Mouse (Mus musculus): Measurements from ENCODE around the gene Hoxa7.

Hoxa7 gene

DNA sequence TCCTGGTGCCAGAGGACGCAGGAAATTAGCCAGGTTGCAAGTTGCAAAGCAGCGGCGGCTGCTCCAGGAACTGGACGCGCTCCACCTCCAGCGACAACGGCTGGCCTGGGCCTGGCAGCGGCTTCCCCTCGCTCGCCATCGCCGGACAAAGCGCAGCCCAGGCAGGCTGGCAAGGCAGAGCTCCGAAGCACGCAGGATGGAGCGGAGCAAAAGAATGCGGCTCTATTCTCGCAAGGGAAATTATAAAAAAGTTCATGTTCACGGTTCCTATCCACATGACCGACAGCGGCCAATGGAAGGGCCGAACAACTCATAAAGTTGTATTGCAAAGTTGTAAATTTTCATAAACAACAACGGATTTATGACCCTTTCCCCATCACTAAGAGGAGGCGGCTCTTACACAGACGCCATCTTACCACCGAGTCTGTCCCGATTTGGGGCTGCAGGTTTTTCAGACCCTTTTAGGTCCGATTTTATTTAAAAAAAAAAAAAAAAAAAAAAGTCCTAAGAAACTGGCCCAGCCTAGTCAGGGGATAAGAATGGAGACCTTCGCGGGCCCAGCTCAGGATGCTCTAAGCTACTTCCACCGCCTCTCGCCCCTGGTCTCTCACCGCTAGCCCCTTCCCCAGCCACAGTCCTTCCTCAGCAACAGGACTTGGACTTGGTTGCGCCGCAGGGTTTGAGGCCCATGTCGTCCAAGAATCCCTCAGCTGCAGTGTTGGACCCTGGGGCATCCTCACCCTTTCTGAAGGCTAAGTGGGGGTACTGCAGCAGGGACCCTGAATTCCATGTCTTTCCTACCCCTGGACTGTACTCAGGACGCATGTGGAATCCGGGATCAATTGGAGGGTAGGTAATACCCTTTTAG lies 8.3 kb downstream of the Hoxa7 start, which contains the start of the genes Hoxa3 and Gm28308:
TSS of gene Hoxa3 (minus strand) at position 218 of the 868 bp plus-strand sequence.
TSS of gene Gm28308 (minus strand) at position 221 of the 868 bp plus-strand sequence.
- no peak for DNase-seq (ENCODE audit: low spot score in 2 of 2)

- DNase-seq (ENCODE audit: low spot score in 2 of 2), result no peak
Observed at GRCm38 (mm10) chr6:52212556-52213118, 9.0 kb downstream of the Hoxa7 start.

DNA sequence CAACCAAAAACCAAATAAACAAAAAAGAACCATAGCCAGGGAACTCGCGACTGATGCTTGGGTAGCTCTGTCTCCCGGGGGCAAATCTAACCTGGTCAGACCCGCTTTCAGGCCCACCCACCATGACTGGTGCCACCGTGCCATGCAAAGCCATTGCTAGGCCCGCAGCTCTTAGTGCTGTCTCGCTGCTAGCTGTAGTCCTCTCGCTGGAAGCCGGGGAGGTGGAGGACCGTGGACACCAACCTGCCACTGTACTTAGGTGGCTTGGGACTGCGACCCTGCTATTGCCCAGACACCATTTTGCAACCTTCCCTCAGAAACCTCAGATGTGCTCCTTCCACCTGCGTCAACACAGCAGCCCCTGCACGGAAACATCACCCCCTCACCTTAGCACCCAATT lies 9.7 kb downstream of the Hoxa7 start:
- peak in 1 of 2 experiments; percentile 24 for DNase-seq (ENCODE audit: low spot score in 2 of 2)

DNA sequence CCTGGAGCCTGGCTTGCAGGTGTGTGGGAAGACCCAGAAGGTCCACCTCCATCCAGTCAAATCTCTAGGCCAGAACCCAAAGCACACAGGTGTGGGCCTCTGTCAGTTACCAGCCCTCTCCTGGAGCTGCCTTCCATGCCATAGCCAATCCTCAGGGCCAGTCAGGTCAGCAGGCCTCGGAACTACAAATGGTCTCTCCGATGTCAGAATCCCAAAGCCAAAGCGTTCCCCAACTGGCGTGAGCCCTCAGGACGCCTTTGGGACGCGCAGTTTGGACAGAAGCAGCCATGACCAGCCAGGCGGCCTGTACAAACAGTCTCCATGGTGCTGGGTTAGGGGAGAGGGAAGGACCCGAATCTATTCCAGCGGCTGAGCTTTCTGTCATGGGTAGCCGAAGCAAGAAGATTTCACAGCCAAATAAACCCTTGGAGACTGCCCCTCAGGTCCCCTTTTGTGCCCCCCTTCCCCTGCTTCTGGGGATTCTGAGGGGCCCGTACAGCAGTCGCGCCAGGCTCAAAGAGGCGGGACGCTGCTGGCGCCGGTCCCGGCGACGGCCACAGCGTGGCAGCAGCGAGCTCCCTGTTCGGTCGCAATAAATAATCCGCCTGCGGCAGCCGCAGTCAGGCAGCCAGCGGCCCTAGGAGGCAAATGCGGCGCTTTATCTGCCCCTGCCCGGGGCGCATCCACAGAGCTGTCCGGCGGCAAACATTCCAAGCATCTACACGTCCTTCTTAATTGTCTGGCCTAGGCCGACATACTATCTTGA lies 10.3 kb downstream of the Hoxa7 start:
- DNase-seq (ENCODE audit: low spot score in 2 of 2), result peak; percentile 50 to 78

GRCm38 (mm10) chr6:52209685-52210046 lies 12.0 kb downstream of the Hoxa7 start:
- no peak for DNase-seq (ENCODE audit: low spot score in 2 of 2)

DNA sequence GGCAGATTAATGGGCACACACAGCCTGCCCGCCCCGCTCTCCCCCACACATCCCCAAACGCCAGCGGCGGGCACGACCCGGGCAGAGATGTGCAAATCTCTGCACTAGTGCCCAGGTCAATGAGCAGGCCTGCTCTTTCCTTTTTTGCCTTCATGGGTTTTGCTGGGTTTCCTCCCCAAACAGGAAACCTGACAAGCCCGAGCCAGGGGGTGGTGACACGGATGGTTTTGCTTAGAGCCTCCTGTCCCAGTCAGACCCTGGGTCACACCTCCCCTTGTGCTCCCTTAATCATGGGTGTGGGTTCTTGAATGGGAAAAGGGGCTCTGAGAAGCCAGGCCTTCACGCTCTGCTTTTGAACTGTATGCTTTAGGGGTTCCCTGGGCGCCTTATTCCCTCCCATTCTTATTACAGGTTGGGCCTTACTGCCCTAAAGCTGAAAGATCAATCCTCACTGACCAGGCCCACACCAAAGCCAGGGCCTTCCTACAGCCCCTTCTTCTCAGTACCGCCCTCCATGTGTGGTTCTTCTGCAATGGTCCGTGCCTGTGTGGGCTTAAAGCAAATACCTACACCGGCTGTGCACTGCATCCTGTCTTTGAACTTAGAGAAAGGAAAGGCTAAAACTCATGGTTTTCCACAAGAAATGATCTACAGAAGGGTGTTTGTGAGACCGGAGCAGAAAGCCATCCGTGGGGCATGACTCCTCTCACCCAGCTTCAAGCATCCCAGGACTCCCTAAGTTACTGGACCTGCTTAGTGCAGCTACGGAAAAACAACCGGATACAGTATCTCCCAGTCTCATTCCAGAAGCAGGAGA lies 12.6 kb downstream of the Hoxa7 start:
- DNase-seq (ENCODE audit: low spot score in 2 of 2), result no peak

DNA sequence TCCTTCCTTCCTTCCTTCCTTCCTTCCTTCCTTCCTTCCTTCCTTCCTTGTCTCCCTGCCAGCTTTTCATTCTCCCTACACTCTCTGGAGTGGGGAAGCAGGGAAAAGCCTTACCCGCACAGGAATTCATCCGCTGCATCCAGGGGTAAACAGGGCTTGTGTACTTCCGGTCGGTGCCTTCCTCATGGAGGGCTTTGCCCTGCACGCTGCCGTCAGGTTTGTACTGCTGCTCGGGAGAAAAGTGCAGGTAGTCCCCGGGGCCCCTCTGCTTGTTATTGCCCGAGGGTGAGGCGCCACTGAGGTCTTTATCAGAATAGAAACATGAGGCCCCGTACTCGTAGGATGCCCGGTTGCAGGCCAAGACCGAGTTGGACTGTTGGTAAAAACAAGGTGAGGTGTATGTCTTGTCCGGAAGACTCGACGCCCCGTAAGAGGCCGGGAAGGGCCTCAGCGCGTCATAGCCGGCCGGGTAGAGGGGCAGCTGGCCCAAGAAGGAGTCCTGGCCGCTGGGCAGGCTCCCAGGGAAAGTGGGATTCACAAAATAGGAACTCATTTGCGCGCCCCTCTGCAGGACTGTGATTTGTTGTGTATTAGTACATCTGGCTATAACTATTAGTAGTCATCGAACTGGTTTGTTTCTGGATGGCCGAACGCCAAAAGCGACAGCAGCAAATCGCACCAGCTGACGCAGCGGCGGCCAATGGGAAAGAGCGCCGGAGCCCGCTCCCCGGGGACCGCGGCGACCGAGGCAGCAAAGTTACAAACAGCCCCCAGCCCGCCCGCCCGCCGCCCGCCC lies 13.4 kb downstream of the Hoxa7 start, which contains the start of gene Hoxa6:
TSS of gene Hoxa6 (minus strand) at position 651 of the 796 bp plus-strand sequence.
- peak in 1 of 2 experiments; percentile 18 for DNase-seq (ENCODE audit: low spot score in 2 of 2)

DNA sequence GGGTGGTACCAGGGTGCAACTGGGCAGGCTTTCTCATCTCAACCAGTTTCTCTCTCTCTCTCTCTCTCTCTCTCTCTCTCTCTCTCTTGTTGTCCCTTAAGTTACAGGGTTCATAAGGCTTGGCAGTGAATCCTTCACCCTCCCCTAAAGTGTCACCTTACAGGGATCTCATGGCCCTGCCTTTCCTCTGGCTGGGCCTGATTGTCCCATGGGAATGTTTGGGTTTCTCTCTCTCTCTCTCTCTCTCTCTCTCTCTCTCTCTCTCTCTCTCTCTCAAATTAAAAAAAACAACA lies 14.0 kb downstream of the Hoxa7 start:
- no peak for DNase-seq (ENCODE audit: low spot score in 2 of 2)

DNA sequence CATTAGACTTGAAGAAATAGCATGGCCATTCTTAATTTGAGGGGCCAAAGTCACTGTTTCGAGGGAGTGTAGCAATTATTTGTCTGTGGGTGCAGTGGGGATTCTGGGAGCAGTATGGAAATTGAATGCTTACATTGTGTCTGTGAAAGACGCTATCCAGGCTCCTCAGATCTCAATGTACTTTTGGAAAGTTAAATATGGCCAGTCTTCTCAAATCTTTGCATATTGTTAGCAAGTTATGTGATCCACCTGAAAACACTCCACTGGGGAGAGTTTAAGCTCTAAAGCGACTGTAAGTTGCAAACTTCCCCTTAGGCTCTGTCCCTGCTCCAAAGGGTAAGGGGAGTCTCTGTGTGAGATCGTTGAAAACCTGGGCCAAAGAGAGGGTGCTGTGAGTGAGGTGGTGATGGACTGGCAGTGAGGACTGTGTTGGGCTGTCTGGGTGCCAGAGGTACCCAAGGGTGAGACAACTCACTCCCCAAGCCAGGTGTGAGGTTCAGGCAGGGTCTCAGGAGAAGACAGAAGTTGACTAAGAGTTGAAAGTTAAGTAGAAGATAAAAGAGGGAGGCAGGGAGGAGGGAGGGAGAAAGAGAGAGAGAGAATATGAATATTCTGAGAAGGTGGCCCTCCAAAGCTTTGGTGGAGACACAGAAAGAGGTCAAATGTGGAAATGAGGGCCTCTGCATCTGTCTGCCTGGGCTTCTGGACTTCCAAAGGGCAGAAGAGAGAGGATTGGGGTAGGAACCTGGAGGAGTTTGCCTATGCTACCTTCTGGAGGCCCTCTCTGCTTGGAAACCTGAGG lies 14.6 kb downstream of the Hoxa7 start:
- DNase-seq (ENCODE audit: low spot score in 2 of 2), result no peak

- no peak for DNase-seq (ENCODE audit: low spot score in 2 of 2)
Observed at GRCm38 (mm10) chr6:52205638-52206621, 15.7 kb downstream of the Hoxa7 start.

GRCm38 (mm10) chr6:52205221-52205620 lies 16.4 kb downstream of the Hoxa7 start:
- no peak for DNase-seq (ENCODE audit: low spot score in 2 of 2)

DNA sequence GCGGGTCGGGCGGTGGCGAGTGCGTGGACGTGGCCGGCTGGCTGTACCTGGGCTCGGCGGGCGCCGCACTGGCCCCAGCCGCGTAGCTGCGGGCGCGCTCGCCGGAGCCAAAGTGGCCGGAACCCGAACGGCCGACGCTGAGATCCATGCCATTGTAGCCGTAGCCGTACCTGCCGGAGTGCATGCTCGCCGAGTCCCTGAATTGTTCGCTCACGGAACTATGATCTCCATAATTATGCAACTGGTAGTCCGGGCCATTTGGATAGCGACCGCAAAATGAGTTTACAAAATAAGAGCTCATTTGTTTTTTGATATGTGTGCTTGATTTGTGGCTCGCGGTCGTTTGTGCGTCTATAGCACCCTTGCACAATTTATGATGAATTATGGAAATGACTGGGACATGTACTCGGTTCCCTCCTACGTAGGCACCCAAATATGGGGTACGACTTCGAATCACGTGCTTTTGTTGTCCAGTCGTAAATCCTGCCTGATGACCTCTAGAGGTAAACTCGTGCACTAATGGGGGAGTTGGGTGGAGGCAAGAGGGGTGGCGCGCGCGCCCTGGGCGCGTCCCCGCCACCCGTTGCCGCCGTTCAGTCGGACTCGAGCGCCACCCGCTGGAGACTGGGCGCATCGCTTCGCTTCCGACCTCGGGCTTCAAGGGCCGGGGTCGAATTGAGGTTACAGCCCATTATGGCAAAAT lies 17.5 kb downstream of the Hoxa7 start, which contains the start of gene Hoxa5:
TSS of gene Hoxa5 (minus strand) at position 538 of the 703 bp plus-strand sequence.
- peak in 1 of 2 experiments; percentile 42 for DNase-seq (ENCODE audit: low spot score in 2 of 2)

DNA sequence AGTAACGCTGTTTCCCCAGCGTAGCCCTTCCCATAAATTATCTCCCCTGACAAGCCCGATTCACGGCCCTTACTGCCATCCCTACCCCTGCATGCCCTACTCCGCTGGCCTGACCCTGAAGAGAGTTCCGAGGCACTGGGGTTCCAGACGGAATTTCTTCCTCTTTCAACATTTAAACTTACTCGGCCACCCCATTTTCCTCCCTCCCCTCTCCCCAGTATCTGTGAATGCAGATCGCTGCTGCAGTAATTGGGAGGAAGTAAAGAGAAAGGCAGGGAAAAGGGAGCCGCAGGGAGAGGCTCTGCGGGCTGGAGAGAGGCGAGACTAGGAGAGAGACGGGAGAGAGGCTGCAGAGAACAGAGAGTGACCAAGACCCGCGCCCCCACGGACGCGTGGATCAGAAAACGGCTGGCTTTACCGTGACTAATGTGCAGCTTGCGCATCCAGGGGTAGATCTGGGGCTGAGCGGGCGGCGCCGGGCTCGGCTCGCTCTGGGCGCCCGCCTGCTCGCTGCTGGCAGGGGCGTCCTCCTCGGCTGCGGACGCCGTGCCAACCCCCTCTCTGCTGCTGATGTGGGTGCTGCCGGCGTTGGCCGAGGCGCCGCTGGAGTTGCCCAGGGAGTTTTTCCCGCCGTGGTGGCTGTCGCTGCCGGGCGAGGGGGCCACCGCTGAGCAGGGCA lies 18.1 kb downstream of the Hoxa7 start:
- DNase-seq (ENCODE audit: low spot score in 2 of 2), result no peak

DNA sequence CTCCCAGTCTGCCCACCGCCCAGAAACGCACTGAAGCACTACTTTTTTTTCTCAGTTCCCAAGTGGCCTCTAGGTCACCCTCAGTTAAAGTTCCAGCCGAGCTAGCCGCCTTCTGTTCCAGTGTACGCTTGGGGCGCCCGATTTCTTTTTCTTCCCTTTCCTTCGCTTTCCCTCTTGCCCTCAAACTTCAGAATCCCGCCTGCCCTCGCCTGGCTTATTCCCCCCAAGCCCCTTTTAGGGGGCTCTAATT lies 18.6 kb downstream of the Hoxa7 start:
- DNase-seq (ENCODE audit: low spot score in 2 of 2), result no peak

DNA sequence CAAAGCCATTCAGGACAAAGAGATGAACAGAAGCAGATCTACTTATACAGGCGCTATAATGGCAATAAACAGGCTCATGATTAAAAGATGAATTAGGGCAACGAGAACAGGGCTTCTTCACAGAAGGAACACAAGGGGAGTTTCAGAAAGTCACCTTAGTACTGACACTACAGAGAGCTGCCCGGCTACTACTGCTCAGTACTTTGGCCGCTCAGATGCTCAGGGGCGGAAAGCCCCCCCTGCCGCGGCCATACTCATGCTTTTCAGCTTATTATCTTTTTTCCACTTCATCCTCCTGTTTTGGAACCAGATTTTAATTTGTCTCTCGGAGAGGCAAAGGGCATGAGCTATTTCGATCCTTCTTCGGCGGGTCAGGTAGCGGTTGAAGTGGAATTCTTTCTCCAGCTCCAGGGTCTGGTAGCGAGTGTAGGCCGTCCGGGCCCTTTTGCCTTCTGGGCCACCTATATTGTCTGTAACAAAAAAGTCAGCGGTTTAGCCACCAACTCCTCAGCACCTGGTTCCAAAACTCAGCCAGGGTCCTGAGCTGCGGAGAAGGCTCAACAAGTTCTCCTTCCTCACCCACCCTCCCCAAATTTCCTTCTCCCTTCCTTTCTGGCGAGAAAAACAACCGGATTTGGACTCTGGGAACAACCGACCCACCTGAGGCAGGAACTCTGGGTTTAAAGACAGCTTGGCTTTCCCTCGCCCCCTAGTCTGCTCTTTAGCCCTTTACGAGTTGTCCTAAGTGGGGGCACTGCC lies 19.1 kb downstream of the Hoxa7 start:
- no peak for DNase-seq (ENCODE audit: low spot score in 2 of 2)

DNA sequence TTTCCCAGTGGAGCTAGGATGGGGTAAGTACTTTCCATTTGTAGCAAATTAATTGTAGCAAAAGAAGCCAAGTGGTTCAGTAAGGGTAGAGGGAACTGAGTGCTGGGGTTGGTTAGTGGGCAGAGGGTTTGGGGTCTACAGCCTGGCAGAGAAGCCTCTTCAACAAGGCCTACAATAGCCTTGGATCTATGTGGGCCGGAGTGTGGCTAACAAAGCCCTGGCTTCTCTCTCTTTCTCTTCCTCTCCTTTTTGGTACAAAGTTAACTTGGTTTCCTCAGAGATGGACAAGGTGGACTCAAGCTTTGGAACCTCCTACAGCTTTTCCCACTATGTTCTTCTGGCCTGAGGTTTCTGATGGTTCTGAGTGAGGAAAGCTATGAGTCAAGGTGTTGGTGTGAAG lies 20.4 kb downstream of the Hoxa7 start:
- no peak for DNase-seq (ENCODE audit: low spot score in 2 of 2)

DNA sequence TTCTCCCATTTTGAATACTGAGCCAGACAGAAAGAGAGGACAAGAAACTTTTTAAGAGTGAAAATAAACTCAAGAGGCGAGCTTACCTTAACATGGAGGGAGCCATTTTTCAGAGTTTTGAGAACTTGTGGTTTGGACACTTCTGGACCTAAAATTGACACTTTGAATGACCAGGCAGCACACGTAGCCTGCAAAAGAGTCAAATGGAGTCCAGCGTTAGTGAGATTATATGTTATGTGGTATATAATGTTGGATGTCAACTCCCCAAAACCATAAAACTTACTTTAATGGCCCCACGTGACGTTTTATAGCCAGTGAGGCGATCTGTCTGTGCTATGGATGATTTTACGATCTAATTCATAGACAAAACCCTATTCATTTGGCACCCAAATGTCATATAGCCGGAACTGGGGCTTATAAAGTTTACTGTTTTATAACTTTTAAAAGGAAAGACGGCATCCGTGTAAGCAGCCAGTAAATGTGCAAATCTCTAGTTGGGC lies 20.9 kb downstream of the Hoxa7 start:
- no peak for DNase-seq (ENCODE audit: low spot score in 2 of 2)
